Mouse (Mus musculus): ENCODE measurements around the gene Pla2g2f. TPM values are rescaled to one million over a fixed set of nuclear protein-coding genes. Genes with fewer than 3 reads are reported as not detected.
A peak's percentile ranks its signal among the peaks of the same experiment; 100 is the strongest.

The Pla2g2f gene
- polyA plus RNA-seq, 1 experiment from 2014 or later = 1.5 TPM

DNA sequence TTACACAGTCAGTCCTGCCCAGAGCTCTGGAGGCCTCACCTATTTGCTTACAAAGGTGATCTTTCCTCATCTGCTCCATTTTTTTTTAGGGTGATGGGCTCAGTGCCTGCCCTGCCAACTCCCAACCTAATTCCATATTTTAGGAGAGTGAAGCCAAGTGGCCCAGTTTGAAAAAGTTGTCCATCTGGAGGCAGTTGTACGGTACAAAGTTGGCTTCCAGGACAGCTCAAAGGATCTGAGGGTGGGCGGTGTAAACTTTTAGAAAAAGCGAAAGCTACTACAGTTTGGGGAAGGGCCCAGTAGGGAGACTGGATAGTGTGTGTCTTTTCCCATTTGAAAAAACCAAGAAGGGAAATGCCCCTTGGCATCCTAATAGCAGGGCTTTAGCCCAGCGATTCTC is 22.6 kb downstream of the Pla2g2f start:
- H3K36me3 ChIP-seq = no peaks in the 10 kb centered on the region
- WGBS = 91% methylated on average over 4 of the region's 4 CpGs
- 0 out of 2 replicates have a peak, but pooled peaks cover 5% of the 10 kb centered on the region for H3K9me3 ChIP-seq
- H3K27ac ChIP-seq = no peak overlapping the region
- no peak for ATAC-seq (ENCODE audit: insufficient number of reproducible peaks, insufficient read depth, low FRiP score, low TSS enrichment, low read depth)
- H3K4me2 ChIP-seq = no peak overlapping the region
- no peaks in the 10 kb centered on the region for H3K27me3 ChIP-seq
- no peak overlapping the region for H3K4me3 ChIP-seq
- H3K9ac ChIP-seq = no peak overlapping the region
- peaks cover 22% of the 10 kb centered on the region for H3K4me1 ChIP-seq

DNA sequence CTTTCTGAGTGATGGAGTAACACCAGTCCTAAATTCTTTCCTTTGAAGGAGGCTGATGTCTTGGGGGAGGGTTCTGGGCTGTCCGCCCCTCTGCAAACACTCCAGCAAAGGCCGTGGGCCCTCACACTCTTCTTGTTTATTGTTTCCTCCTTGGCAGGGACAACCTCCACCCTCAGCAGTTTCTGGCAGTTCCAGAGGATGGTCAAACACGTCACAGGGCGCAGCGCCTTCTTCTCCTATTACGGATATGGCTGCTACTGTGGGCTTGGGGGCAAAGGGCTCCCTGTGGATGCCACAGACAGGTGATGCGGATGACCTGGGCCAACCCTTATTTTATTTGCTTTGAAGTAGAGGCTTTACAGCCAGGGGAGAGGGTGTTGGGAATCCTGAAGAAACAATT is 23.3 kb downstream of the Pla2g2f start:
- ATAC-seq (ENCODE audit: insufficient number of reproducible peaks, insufficient read depth, low FRiP score, low TSS enrichment, low read depth) = no peak
- H3K9me3 ChIP-seq = 0 out of 2 replicates have a peak, but pooled peaks cover 5% of the 10 kb centered on the region
- H3K4me3 ChIP-seq = no peak overlapping the region
- no peak overlapping the region for H3K4me2 ChIP-seq
- 68% methylated on average over 7 of the region's 7 CpGs for WGBS
- H3K36me3 ChIP-seq = no peaks in the 10 kb centered on the region
- H3K27me3 ChIP-seq = no peaks in the 10 kb centered on the region
- H3K4me1 ChIP-seq = peaks cover 16% of the 10 kb centered on the region
- H3K9ac ChIP-seq = no peak overlapping the region
- H3K27ac ChIP-seq = no peak overlapping the region

DNA sequence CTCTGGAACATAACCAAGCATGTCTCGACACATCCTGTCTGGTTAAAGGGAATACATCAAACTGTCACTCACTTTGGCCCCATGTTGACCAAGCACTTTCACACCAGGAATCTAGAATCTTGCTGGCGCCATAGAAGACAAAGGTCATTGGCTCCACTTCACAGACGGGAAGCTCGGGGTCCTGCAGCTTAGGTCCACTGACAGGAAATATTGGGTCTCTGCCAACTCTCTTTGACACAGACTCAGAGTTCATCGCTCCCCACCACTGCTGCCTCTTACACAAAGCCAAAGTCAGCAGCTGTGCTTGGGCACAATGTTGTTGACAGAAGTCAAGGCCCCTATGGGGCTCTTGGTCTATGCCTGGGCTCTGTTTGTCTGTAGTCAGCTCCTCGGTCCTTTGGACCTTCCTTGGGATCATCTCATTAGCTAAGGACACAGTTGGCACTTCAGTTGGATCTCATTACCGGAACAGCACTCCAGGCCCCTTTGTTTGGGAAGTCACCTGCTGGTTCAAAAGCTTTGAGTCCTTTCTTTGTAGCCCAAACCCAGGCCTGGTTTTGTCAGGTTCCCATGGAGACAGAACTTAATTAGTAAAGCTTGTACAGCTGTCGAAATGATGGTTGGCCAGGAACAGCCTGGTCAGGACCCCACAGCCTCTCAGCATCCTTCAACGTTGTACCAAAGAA is 28.3 kb downstream of the Pla2g2f start:
- 50% methylated on average over 9 of the region's 9 CpGs for WGBS
- H3K9me3 ChIP-seq = 0 out of 2 replicates have a peak, but pooled peaks cover 5% of the 10 kb centered on the region
- H3K27me3 ChIP-seq = no peaks in the 10 kb centered on the region
- no peak overlapping the region for H3K9ac ChIP-seq
- H3K4me1 ChIP-seq = peaks cover 16% of the 10 kb centered on the region
- no peak for ATAC-seq (ENCODE audit: insufficient number of reproducible peaks, insufficient read depth, low FRiP score, low TSS enrichment, low read depth)
- H3K27ac ChIP-seq = no peak overlapping the region
- no peak overlapping the region for H3K4me2 ChIP-seq
- no peaks in the 10 kb centered on the region for H3K36me3 ChIP-seq
- H3K4me3 ChIP-seq = no peak overlapping the region

DNA sequence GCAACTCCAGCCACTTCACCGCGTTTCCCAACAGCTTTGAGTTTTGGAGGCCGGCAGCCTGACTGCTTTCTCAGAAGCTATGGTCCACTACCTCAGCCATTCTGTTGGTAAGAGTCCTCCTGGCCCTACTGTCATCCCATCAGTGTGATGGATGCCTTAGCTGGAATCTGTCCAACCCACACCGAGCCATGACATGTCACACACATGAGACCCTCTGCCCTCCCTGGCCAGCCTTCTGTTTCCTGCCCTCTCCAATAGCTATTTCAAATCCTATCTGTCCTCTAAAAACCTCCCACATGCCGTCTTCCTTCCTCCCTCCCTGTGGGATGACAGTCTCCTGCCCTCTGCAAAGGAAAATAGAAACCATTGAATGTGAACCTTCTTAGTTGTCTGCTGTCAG is 31.7 kb downstream of the Pla2g2f start:
- 86% methylated on average over 5 of the region's 5 CpGs for WGBS
- 0 out of 2 replicates have a peak overlapping the region, but pooled peaks have one; percentile 31 for H3K4me3 ChIP-seq
- 0 out of 2 replicates have a peak overlapping the region, but pooled peaks have one; percentile 62 for H3K27ac ChIP-seq
- no peaks in the 10 kb centered on the region for H3K9me3 ChIP-seq
- H3K36me3 ChIP-seq = no peaks in the 10 kb centered on the region
- H3K4me1 ChIP-seq = peaks cover 24% of the 10 kb centered on the region
- no peak overlapping the region; the same call in 1 of the 2 replicates for H3K4me2 ChIP-seq
- H3K27me3 ChIP-seq = peaks cover 6% of the 10 kb centered on the region
- ATAC-seq (ENCODE audit: insufficient number of reproducible peaks, insufficient read depth, low FRiP score, low TSS enrichment, low read depth) = no peak
- peak overlapping the region; percentile 53; the same call in 1 of the 2 replicates for H3K9ac ChIP-seq

- Histone ChIP-seq H3K4me3 (peak overlapping the region; percentile 31), H3K27ac (peak overlapping the region; percentile 62), H3K36me3 (no peaks in the 10 kb centered on the region), H3K4me2 (peak overlapping the region; percentile 59), H3K9me3 (no peaks in the 10 kb centered on the region), H3K4me1 (peaks cover 24% of the 10 kb centered on the region), H3K9ac (peak overlapping the region; percentile 53), H3K27me3 (peaks cover 6% of the 10 kb centered on the region)
- peak; percentile 41; the same call in 1 of the 2 replicates for ATAC-seq (ENCODE audit: insufficient number of reproducible peaks, insufficient read depth, low FRiP score, low TSS enrichment, low read depth)
- 6% methylated on average over 13 of the region's 13 CpGs for WGBS
These were observed 32.3 kb downstream of the Pla2g2f start for GRCm38 (mm10) chr4:138725127-138725461.

GRCm38 (mm10) chr4:138724354-138725126 is 32.9 kb downstream of the Pla2g2f start, which contains the start of gene Pla2g2c:
Pla2g2c (plus strand) TSS chr4:138724792.
- peak within 1 kb of the TSS; percentile 53 for H3K9ac ChIP-seq
- peaks cover 6% of the 10 kb centered on the region for H3K27me3 ChIP-seq
- H3K4me3 ChIP-seq = peak within 1 kb of the TSS; percentile 31
- no peaks in the 10 kb centered on the region for H3K36me3 ChIP-seq
- peak within 1 kb of the TSS; percentile 59 for H3K4me2 ChIP-seq
- no peak for ATAC-seq (ENCODE audit: insufficient number of reproducible peaks, insufficient read depth, low FRiP score, low TSS enrichment, low read depth)
- 34% methylated on average over 18 of the region's 18 CpGs for WGBS
- H3K27ac ChIP-seq = peak within 1 kb of the TSS; percentile 62
- H3K9me3 ChIP-seq = no peaks in the 10 kb centered on the region
- H3K4me1 ChIP-seq = peaks cover 24% of the 10 kb centered on the region

- H3K4me3 ChIP-seq = no peak overlapping the region
- no peak for ATAC-seq (ENCODE audit: insufficient number of reproducible peaks, insufficient read depth, low FRiP score, low TSS enrichment, low read depth)
- H3K4me1 ChIP-seq = peaks cover 24% of the 10 kb centered on the region
- no peaks in the 10 kb centered on the region for H3K36me3 ChIP-seq
- H3K9me3 ChIP-seq = no peaks in the 10 kb centered on the region
- no peak overlapping the region for H3K9ac ChIP-seq
- H3K27me3 ChIP-seq = peaks cover 6% of the 10 kb centered on the region
- 0 out of 2 replicates have a peak overlapping the region, but pooled peaks have one; percentile 59 for H3K4me2 ChIP-seq
- WGBS = 69% methylated on average over 15 of the region's 15 CpGs
- no peak overlapping the region for H3K27ac ChIP-seq
These were observed 33.7 kb downstream of the Pla2g2f start for GRCm38 (mm10) chr4:138723493-138724281.

DNA sequence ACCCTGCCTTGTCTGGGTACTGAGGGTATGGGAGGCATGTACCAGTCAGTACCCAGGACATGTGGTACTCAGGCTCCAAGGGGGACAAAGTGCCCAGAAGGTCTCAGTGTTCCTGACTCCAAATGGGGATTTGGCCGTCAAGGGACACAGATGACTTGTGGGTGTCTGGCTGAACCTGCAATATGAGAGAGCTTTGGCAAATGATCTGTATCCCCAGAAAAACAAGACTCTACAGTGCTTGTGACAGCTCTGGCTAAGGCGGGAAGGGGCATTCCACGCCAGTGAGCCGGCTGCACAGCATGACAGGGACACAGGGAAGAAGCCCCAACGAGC is 38.2 kb downstream of the Pla2g2f start:
- ATAC-seq (ENCODE audit: insufficient number of reproducible peaks, insufficient read depth, low FRiP score, low TSS enrichment, low read depth) = no peak
- Histone ChIP-seq H3K27ac (no peak overlapping the region), H3K4me3 (no peak overlapping the region), H3K4me2 (no peak overlapping the region), H3K9me3 (no peaks in the 10 kb centered on the region), H3K36me3 (no peaks in the 10 kb centered on the region), H3K4me1 (peaks cover 8% of the 10 kb centered on the region), H3K9ac (no peak overlapping the region), H3K27me3 (peaks cover 6% of the 10 kb centered on the region)
- 84% methylated on average over 5 of the region's 5 CpGs for WGBS

DNA sequence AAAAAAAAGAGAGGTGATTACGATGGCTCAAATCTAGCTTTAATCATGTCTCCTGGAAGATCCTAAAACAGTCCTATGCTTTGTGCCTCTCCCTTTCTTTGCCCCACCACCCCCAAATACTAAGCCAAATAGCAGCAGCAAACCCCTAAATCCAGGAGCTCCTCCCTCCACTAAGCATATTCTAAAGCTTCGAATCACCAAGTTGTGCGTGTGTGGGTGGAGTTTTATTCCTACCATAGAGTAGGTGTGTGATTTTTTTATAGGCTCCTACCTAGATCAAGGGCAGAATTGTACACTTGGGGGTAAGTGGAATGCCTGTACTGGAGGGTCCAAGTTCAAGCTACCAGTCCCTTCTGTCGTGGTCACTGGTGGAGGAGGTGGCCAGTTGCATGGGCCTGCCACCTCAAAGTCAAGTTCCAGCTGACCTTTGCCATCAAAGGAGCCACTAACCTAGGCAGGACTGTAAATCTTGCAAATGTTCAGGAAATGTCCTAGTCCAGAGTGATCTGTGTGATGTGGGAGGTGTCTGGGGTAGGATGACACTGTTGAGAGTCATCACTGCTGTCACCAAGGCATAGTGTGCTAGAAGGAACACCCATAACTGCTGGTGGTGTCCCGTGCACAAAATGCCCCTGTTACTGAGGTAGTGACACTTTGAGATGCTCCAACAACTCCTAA is 38.7 kb downstream of the Pla2g2f start:
- ATAC-seq (ENCODE audit: insufficient number of reproducible peaks, insufficient read depth, low FRiP score, low TSS enrichment, low read depth) = no peak
- H3K9ac ChIP-seq = no peak overlapping the region
- no peak overlapping the region for H3K4me3 ChIP-seq
- 80% methylated on average over 5 of the region's 5 CpGs for WGBS
- no peaks in the 10 kb centered on the region for H3K9me3 ChIP-seq
- H3K4me1 ChIP-seq = peaks cover 3% of the 10 kb centered on the region; the same call in 1 of the 2 replicates
- no peak overlapping the region for H3K27ac ChIP-seq
- H3K36me3 ChIP-seq = no peaks in the 10 kb centered on the region
- peaks cover 6% of the 10 kb centered on the region for H3K27me3 ChIP-seq
- no peak overlapping the region for H3K4me2 ChIP-seq

- Histone ChIP-seq H3K27ac (no peak overlapping the region), H3K4me2 (no peak overlapping the region), H3K9ac (no peak overlapping the region), H3K4me1 (no peaks in the 10 kb centered on the region), H3K36me3 (no peaks in the 10 kb centered on the region), H3K27me3 (no peaks in the 10 kb centered on the region; the same call in 1 of the 2 replicates), H3K4me3 (no peak overlapping the region), H3K9me3 (no peaks in the 10 kb centered on the region)
- 82% methylated on average over 9 of the region's 9 CpGs for WGBS
- ATAC-seq (ENCODE audit: insufficient number of reproducible peaks, insufficient read depth, low FRiP score, low TSS enrichment, low read depth) = no peak
These were observed 40.7 kb downstream of the Pla2g2f start for GRCm38 (mm10) chr4:138716697-138717096.

DNA sequence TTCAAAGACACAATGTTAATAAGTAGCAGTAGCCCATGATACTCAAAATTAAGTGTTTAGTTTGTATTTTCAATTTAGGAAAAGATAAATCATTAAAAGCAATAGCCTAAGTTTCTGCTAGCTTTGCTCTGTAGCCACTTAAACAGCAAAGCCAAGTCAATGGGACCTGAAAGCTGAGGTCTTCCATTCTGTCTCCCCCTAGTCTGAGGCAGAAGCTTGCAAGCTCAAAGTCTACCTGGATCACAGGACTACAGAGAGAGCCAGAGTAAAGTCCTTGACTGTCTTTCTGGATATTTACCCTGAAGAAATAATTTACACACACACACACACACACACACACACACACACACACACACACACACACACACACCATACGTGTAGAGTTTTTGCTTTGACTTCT is 43.2 kb downstream of the Pla2g2f start:
- Histone ChIP-seq H3K36me3 (no peaks in the 10 kb centered on the region), H3K9ac (no peak overlapping the region), H3K27me3 (no peaks in the 10 kb centered on the region), H3K27ac (no peak overlapping the region), H3K4me3 (no peak overlapping the region), H3K9me3 (no peaks in the 10 kb centered on the region), H3K4me2 (no peak overlapping the region), H3K4me1 (no peaks in the 10 kb centered on the region)
- 80% methylated on average over 1 of the region's 1 CpGs for WGBS
- ATAC-seq (ENCODE audit: insufficient number of reproducible peaks, insufficient read depth, low FRiP score, low TSS enrichment, low read depth) = no peak
